Mouse (Mus musculus) lung, postnatal 36 days (tissue): ENCODE measurements around the gene Nrip1.

Experiments
- DNase-seq: peaks from one replicate; pipeline ENCODE4 v3.0.0; 2022; ENCODE audit warnings: mixed read lengths

The Nrip1 gene

DNA sequence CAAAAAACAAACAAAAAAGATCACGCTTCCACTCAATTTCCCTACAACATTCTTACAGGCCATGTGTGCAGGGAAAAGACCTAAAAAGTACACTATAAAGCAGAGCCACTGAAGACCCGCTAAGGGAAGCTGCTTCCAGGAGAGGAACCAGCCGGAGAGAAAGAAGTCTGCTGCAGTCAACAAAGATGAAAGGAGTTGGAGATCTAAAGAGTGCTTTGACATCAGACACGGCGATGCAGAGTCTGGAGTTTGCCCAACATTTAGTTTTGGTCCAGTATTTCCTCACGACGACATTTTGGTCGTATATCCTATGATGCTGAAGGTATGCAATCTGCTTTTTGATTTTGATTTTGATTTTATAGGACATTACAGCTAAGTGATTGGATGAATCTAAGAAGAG is 63.3 kb downstream of the Nrip1 start:
- no peak for DNase-seq

DNA sequence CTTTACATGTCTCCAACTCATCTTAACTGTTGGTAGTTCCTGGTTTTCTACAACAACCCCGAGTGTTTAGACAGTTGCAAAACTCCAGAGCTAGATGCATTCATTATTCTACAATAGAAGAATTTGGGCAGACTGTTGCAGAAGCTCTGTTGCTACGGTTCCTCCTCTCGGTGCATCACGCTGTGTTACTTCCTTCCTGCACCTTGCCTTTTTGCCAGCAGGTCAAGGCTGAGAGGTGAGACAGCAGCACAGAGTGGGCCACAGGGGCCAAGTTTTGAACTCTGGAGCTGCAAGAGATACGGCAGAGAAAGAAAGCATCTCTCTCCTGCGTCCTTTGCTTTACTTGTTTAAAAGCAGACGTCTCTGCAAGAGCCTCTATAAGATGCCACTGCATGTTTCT is 64.3 kb downstream of the Nrip1 start:
- DNase-seq: no peak

- no peak for DNase-seq
These were observed 66.6 kb downstream of the Nrip1 start for GRCm38 (mm10) chr16:76307039-76307438.

DNA sequence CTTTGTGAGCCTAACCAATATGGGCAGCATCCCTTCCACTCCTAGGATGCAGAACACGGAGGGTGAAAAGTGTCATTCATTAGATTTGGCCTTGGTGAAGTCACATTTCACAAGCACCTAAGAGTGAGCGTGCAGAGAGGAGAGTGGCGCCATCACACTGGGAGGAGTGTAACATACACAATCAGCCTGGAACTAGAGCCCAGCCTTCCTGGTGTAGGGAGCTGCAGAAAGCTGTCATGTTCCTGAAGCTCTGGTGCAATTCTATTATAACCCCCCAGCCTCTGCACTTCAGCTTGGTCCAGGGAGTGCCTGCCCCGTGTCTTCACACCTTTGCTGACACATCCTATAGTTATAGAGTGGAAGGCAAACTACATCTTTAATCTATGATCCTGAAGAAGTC is 67.2 kb downstream of the Nrip1 start:
- DNase-seq: no peak

DNA sequence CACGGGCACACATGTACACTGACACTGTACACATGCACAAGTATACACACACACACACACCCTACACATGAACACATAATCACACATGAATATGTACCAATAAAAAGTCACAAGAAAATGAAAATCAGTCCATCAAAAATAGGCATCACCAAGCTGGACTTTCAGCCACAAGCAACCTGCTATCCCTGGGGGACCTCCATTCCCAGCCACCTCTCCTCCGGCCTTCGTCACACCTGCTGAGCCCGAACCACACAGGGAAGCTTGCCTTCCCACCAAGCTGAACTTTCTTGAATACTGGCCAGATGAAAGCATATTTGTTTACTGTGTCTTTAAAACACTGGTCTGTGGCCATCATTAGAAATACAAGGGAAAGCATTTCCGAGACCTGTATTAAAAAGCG is 70.2 kb downstream of the Nrip1 start:
- DNase-seq: no peak

GRCm38 (mm10) chr16:76301728-76302050 is 71.9 kb downstream of the Nrip1 start:
- no peak for DNase-seq

DNA sequence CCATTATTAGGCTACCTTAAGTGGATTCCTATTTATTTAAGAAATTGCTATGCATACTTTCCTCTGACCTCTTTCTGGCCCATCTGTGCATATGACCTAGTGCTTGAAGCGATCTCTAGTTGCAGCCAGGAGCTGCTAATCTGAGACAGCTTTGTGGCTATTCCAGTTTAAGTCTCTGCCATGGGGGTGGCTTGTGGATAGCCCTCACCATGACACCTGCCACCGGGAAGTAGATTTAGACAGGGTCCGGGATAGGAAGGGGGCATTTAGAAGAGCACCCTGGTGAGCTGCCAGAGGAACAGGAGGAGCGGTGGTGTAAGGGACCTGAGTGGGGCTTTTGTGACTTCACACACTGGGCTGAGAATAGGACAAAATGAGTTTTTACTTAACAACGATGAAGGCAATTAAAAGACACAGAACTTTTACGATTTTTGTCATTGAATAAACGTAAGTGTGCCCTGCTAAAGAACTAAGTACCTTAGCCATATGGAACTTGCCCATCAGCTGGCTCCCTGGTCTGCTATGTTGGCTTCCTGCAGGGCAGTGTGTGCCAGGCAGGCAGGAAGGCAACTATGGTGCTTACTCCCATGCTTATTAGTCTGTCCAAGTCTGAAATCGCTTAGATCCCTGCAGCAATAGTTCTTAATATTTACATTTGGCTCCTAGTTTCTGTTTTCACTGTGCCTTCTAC is 72.4 kb downstream of the Nrip1 start:
- DNase-seq: no peak

DNA sequence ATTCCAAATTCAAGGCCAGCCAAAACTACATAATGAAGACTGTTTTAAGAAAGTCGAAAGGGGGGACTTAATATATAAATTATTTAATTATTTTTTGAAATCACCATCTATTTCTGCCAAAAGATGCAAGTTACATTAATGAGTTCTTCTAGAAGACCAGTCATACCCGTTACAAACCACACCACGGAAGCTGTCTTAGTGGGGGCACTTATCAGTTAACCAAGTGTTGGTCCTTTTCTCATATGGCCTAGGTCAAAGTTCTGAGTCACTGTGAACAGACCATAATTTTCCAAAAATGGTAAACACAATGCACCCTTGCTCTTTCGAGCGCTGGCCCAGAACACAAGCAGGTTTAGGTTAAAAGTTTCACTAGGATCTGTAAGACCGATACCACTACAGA is 73.2 kb downstream of the Nrip1 start:
- DNase-seq: no peak

- no peak for DNase-seq
These were observed 74.1 kb downstream of the Nrip1 start for GRCm38 (mm10) chr16:76299511-76299910.

DNA sequence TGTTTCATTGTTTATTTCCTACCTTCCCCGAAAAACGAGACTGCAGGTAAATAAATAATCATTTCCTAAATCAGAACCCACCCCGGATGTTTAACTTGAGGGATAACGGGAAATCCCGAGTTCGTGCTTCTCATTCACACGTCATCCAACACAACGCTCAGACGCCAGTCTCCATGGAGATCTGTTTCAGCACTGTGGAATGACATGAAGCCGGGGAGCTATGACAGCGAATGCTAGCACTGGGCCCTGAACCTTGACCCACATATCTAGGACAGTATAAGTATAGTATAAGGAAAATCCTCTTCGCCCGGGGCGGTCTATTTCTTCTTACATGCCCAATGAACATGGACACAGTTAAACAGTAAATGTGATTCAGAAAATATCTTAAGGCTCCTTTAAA is 78.3 kb downstream of the Nrip1 start:
- DNase-seq: no peak

DNA sequence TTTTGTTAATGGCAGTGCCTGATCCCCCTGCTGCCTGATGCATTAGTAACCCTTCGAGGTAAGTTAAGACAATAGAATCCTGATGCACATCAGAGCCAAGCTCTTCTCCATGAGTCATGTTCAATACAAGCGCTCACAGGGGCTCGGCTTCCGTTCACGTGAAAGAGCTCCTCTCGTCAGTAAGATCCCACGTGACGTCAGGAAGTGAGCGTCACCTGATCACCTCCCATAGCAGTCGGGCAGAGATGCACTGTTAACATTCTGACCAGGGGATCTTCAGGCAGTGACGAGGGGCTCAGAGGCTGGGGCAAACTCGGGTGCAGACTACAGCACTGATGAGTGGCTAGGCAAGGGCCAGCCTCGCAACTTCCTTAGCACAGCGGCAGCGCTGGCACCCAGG is 79.1 kb downstream of the Nrip1 start:
- DNase-seq: no peak

DNA sequence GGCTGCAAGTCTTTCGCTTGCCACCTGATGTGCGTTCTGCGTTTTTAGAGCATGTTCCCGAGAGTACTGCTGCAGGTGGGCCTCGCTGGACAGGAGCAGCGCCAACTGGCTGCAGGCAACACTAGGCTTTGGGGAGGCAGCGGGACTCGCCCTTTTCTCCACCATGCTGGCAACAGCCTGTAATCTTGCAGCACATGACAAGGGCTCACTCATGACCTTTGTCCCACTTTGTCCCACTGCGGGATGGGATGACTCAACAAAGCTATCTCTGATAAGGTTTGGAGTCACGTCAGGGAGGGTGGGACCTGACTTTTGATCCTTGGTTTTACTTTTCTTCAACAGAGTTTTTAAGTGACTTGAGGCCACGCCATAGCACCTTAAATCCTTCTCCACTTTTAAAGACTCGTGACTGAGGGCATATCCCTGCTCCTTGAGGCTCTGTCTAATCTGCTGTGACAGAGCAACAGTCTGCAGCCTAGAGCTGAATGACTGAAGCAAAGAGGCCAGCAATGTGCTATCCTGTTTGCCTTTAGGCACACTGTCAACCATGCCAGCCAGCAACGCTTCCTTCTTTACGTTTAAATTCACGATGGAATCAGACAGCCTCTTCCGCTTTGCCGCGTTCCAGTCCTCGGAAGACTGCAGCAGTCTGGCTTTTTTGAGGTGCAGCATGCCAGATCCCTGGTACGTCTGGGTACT is 79.7 kb downstream of the Nrip1 start:
- DNase-seq: no peak

GRCm38 (mm10) chr16:76293176-76293575 is 80.5 kb downstream of the Nrip1 start:
- no peak for DNase-seq

GRCm38 (mm10) chr16:76292656-76293055 is 81.0 kb downstream of the Nrip1 start:
- DNase-seq: no peak

- DNase-seq: no peak
These were observed 82.3 kb downstream of the Nrip1 start for GRCm38 (mm10) chr16:76291366-76291765.

- DNase-seq: no peak
These were observed 84.1 kb downstream of the Nrip1 start for GRCm38 (mm10) chr16:76289495-76289894.

GRCm38 (mm10) chr16:76283796-76284195 is 89.8 kb downstream of the Nrip1 start:
- no peak for DNase-seq

GRCm38 (mm10) chr16:76281850-76282249 is 91.8 kb downstream of the Nrip1 start:
- no peak for DNase-seq

GRCm38 (mm10) chr16:76280365-76280764 is 93.3 kb downstream of the Nrip1 start:
- DNase-seq: no peak

GRCm38 (mm10) chr16:76276271-76276670 is 97.4 kb downstream of the Nrip1 start:
- DNase-seq: no peak

GRCm38 (mm10) chr16:76275584-76275983 is 98.0 kb downstream of the Nrip1 start:
- DNase-seq: no peak

DNA sequence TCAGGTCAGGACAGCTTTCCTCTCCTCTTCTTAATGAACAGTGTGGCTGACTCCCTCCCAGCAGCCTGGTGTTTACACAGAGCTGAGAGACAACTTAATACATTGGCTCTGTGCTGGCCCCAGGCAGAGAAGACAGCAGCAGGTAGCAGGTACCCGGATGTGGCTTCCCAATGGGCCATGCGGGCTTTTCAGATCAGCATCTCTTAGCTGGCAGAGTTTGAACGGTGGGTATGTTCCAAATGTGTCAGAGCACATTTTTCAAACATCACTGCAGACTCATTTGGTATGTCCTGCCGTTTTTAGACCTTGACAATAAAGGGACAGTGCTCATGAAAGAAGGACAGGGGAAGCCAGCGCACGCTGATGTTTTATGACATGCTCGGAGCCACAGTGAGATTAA is 98.5 kb downstream of the Nrip1 start:
- DNase-seq: no peak

DNA sequence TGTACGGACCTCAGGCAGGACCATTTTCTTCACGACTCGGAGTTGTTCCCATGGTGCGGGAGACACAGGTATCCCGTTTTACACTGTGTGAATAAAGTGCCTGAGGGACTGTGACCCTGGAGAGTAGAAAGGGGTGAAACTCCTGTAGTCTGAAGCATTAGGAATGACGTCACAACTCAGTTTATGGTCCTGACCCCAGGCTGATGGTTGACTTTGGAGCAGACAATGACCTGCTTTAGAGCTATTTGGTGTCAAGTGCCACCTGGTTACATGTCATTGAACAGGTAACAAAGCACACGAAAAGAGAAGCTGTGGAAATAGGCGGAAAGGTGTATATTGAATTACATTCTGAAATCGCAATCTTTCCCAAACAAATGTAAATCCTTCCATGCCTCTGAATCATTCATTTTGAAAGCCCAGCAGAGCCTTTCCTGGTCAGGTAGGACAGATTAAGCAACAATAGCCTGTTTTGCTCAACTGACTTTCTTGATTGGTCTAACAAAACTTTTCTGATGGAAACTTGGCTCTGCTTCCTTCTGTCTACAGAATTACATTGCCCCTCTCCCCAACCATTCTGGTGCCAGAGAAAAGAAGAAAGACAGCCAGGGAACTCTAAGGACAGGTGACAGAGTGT is 106.9 kb downstream of the Nrip1 start:
- DNase-seq: no peak

GRCm38 (mm10) chr16:76265874-76266273 is 107.8 kb downstream of the Nrip1 start:
- DNase-seq: no peak

DNA sequence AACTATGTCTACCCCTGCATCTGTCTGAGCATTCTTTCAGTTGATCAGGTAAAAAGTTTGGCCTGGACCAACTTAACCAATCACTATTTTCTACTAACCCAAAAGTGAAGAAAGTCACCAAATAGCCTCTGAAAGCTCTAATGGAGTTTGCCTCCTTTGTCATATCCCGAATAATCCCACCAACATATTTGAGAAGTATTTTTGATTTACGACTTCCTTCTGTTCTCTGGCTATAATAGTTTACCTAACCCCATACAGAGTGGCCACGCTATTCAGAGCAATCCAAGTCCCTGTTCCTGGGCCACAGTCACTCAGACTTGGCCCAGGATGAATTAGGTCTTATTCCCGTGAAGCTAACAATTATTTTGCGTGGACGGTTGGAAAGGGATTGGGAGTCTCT is 108.3 kb downstream of the Nrip1 start:
- DNase-seq: no peak
